Mouse (Mus musculus): ENCODE results near the gene Orai3. TPM values are rescaled to one million over a fixed set of nuclear protein-coding genes. Genes with fewer than 3 reads are reported as not detected.

Gene Orai3
- polyA plus RNA-seq, 1 experiment from 2014 or later: 34.8 TPM

GRCm38 (mm10) chr7:127809846-127810245 is 40.2 kb downstream of the Orai3 start:
- no peak for ATAC-seq (ENCODE audit: low FRiP score, low TSS enrichment)
- Histone ChIP-seq H3K4me2 (replicated peaks; ENCODE audit: low read depth, low read length) (no peak overlapping the region), H3K27ac (ENCODE audit: low read length) (no peak overlapping the region), H3K4me3 (ENCODE audit: low read length) (no peak overlapping the region), H3K36me3 (ENCODE audit: insufficient read depth, low read length) (no peaks in the 10 kb centered on the region), H3K4me1 (ENCODE audit: insufficient read depth, low read length) (0 out of 2 replicates have a peak, but pooled peaks cover 2% of the 10 kb centered on the region), H3K27me3 (ENCODE audit: insufficient read depth, low read length) (no peaks in the 10 kb centered on the region), H3K9me3 (ENCODE audit: low read length) (no peaks in the 10 kb centered on the region), H3K9ac (replicated peaks; ENCODE audit: low read length) (no peak overlapping the region)
- WGBS: 92% methylated on average over 1 of the region's 1 CpGs

GRCm38 (mm10) chr7:127810650-127811049 is 41.0 kb downstream of the Orai3 start:
- Histone ChIP-seq H3K9me3 (ENCODE audit: low read length) (no peaks in the 10 kb centered on the region), H3K36me3 (ENCODE audit: insufficient read depth, low read length) (no peaks in the 10 kb centered on the region), H3K27me3 (ENCODE audit: insufficient read depth, low read length) (no peaks in the 10 kb centered on the region), H3K4me3 (ENCODE audit: low read length) (no peak overlapping the region), H3K27ac (ENCODE audit: low read length) (no peak overlapping the region), H3K4me2 (replicated peaks; ENCODE audit: low read depth, low read length) (no peak overlapping the region), H3K9ac (replicated peaks; ENCODE audit: low read length) (no peak overlapping the region), H3K4me1 (ENCODE audit: insufficient read depth, low read length) (peaks cover 6% of the 10 kb centered on the region; the same call in 1 of the 2 replicates)
- 76% methylated on average over 10 of the region's 10 CpGs for WGBS
- ATAC-seq (ENCODE audit: low FRiP score, low TSS enrichment): no peak

- Histone ChIP-seq H3K4me3 (ENCODE audit: low read length) (no peak overlapping the region), H3K4me2 (replicated peaks; ENCODE audit: low read depth, low read length) (no peak overlapping the region), H3K4me1 (ENCODE audit: insufficient read depth, low read length) (peaks cover 12% of the 10 kb centered on the region; the same call in 1 of the 2 replicates), H3K9me3 (ENCODE audit: low read length) (no peaks in the 10 kb centered on the region), H3K27ac (ENCODE audit: low read length) (no peak overlapping the region), H3K9ac (replicated peaks; ENCODE audit: low read length) (no peak overlapping the region), H3K36me3 (ENCODE audit: insufficient read depth, low read length) (no peaks in the 10 kb centered on the region), H3K27me3 (ENCODE audit: insufficient read depth, low read length) (no peaks in the 10 kb centered on the region)
- 88% methylated on average over 4 of the region's 4 CpGs for WGBS
- no peak for ATAC-seq (ENCODE audit: low FRiP score, low TSS enrichment)
These were observed 41.6 kb downstream of the Orai3 start for GRCm38 (mm10) chr7:127811240-127811639.

GRCm38 (mm10) chr7:127812292-127812691 is 42.7 kb downstream of the Orai3 start:
- Histone ChIP-seq H3K4me1 (ENCODE audit: insufficient read depth, low read length) (peaks cover 12% of the 10 kb centered on the region; the same call in 1 of the 2 replicates), H3K9me3 (ENCODE audit: low read length) (no peaks in the 10 kb centered on the region), H3K4me2 (replicated peaks; ENCODE audit: low read depth, low read length) (no peak overlapping the region), H3K27ac (ENCODE audit: low read length) (no peak overlapping the region), H3K27me3 (ENCODE audit: insufficient read depth, low read length) (no peaks in the 10 kb centered on the region), H3K36me3 (ENCODE audit: insufficient read depth, low read length) (no peaks in the 10 kb centered on the region), H3K4me3 (ENCODE audit: low read length) (no peak overlapping the region), H3K9ac (replicated peaks; ENCODE audit: low read length) (no peak overlapping the region)
- ATAC-seq (ENCODE audit: low FRiP score, low TSS enrichment): no peak
- WGBS: 86% methylated on average over 3 of the region's 3 CpGs

- Histone ChIP-seq H3K4me2 (replicated peaks; ENCODE audit: low read depth, low read length) (no peak overlapping the region), H3K27me3 (ENCODE audit: insufficient read depth, low read length) (no peaks in the 10 kb centered on the region), H3K4me3 (ENCODE audit: low read length) (no peak overlapping the region), H3K9me3 (ENCODE audit: low read length) (no peaks in the 10 kb centered on the region), H3K4me1 (ENCODE audit: insufficient read depth, low read length) (peaks cover 12% of the 10 kb centered on the region; the same call in 1 of the 2 replicates), H3K9ac (replicated peaks; ENCODE audit: low read length) (no peak overlapping the region), H3K36me3 (ENCODE audit: insufficient read depth, low read length) (no peaks in the 10 kb centered on the region), H3K27ac (ENCODE audit: low read length) (peak overlapping the region; percentile 51)
- WGBS: 47% methylated on average over 4 of the region's 4 CpGs
- no peak for ATAC-seq (ENCODE audit: low FRiP score, low TSS enrichment)
These were observed 44.2 kb downstream of the Orai3 start for GRCm38 (mm10) chr7:127813821-127814220.

GRCm38 (mm10) chr7:127814241-127814921 is 44.8 kb downstream of the Orai3 start:
- WGBS: 59% methylated on average over 19 of the region's 19 CpGs
- H3K36me3 ChIP-seq (ENCODE audit: insufficient read depth, low read length): no peaks in the 10 kb centered on the region
- no peak overlapping the region for H3K4me3 ChIP-seq (ENCODE audit: low read length)
- peak overlapping the region; percentile 51; the same call in 1 of the 2 replicates for H3K27ac ChIP-seq (ENCODE audit: low read length)
- no peaks in the 10 kb centered on the region for H3K27me3 ChIP-seq (ENCODE audit: insufficient read depth, low read length)
- ATAC-seq (ENCODE audit: low FRiP score, low TSS enrichment): 0 out of 2 replicates have a peak, but pooled peaks have one; percentile 20
- no peaks in the 10 kb centered on the region for H3K9me3 ChIP-seq (ENCODE audit: low read length)
- peaks cover 12% of the 10 kb centered on the region; the same call in 1 of the 2 replicates for H3K4me1 ChIP-seq (ENCODE audit: insufficient read depth, low read length)
- H3K9ac ChIP-seq (replicated peaks; ENCODE audit: low read length): 0 out of 2 replicates have a peak overlapping the region, but pooled peaks have one; percentile 26
- H3K4me2 ChIP-seq (replicated peaks; ENCODE audit: low read depth, low read length): no peak overlapping the region

- peaks cover 12% of the 10 kb centered on the region; the same call in 1 of the 2 replicates for H3K4me1 ChIP-seq (ENCODE audit: insufficient read depth, low read length)
- no peak for ATAC-seq (ENCODE audit: low FRiP score, low TSS enrichment)
- 0 out of 2 replicates have a peak overlapping the region, but pooled peaks have one; percentile 10 for H3K9ac ChIP-seq (replicated peaks; ENCODE audit: low read length)
- no peak overlapping the region for H3K4me3 ChIP-seq (ENCODE audit: low read length)
- H3K27me3 ChIP-seq (ENCODE audit: insufficient read depth, low read length): no peaks in the 10 kb centered on the region
- H3K36me3 ChIP-seq (ENCODE audit: insufficient read depth, low read length): no peaks in the 10 kb centered on the region
- no peak overlapping the region for H3K4me2 ChIP-seq (replicated peaks; ENCODE audit: low read depth, low read length)
- WGBS: 78% methylated on average over 15 of the region's 15 CpGs
- no peaks in the 10 kb centered on the region for H3K9me3 ChIP-seq (ENCODE audit: low read length)
- H3K27ac ChIP-seq (ENCODE audit: low read length): 0 out of 2 replicates have a peak overlapping the region, but pooled peaks have one; percentile 30
These were observed 45.6 kb downstream of the Orai3 start for GRCm38 (mm10) chr7:127815116-127815665.

GRCm38 (mm10) chr7:127815954-127816821 is 46.6 kb downstream of the Orai3 start:
- peak; percentile 60 for ATAC-seq (ENCODE audit: low FRiP score, low TSS enrichment)
- Histone ChIP-seq H3K27me3 (ENCODE audit: insufficient read depth, low read length) (no peaks in the 10 kb centered on the region), H3K27ac (ENCODE audit: low read length) (peak overlapping the region; percentile 37; the same call in 1 of the 2 replicates), H3K4me1 (ENCODE audit: insufficient read depth, low read length) (peaks cover 16% of the 10 kb centered on the region; the same call in 1 of the 2 replicates), H3K9me3 (ENCODE audit: low read length) (no peaks in the 10 kb centered on the region), H3K36me3 (ENCODE audit: insufficient read depth, low read length) (no peaks in the 10 kb centered on the region), H3K4me2 (replicated peaks; ENCODE audit: low read depth, low read length) (no peak overlapping the region), H3K9ac (replicated peaks; ENCODE audit: low read length) (peak overlapping the region; percentile 37; the same call in 1 of the 2 replicates), H3K4me3 (ENCODE audit: low read length) (no peak overlapping the region)
- 56% methylated on average over 15 of the region's 15 CpGs for WGBS

- Histone ChIP-seq H3K9ac (replicated peaks; ENCODE audit: low read length) (no peak overlapping the region), H3K27me3 (ENCODE audit: insufficient read depth, low read length) (no peaks in the 10 kb centered on the region), H3K4me2 (replicated peaks; ENCODE audit: low read depth, low read length) (no peak overlapping the region), H3K27ac (ENCODE audit: low read length) (no peak overlapping the region), H3K4me3 (ENCODE audit: low read length) (no peak overlapping the region), H3K9me3 (ENCODE audit: low read length) (no peaks in the 10 kb centered on the region), H3K4me1 (ENCODE audit: insufficient read depth, low read length) (peaks cover 20% of the 10 kb centered on the region; the same call in 1 of the 2 replicates), H3K36me3 (ENCODE audit: insufficient read depth, low read length) (no peaks in the 10 kb centered on the region)
- no peak for ATAC-seq (ENCODE audit: low FRiP score, low TSS enrichment)
- 62% methylated on average over 7 of the region's 7 CpGs for WGBS
These were observed 47.4 kb downstream of the Orai3 start for GRCm38 (mm10) chr7:127817053-127817452.

Measured in kidney, embryonic 16.5 days (tissue).